Mouse (Mus musculus) lung, postnatal 4 days (tissue): ENCODE results near the gene Gm10320.

Source experiments
- DNase-seq, 2 experiments: peaks; one replicate each; pipeline ENCODE4 v3.0.0; 2021

Gm10320 gene

DNA sequence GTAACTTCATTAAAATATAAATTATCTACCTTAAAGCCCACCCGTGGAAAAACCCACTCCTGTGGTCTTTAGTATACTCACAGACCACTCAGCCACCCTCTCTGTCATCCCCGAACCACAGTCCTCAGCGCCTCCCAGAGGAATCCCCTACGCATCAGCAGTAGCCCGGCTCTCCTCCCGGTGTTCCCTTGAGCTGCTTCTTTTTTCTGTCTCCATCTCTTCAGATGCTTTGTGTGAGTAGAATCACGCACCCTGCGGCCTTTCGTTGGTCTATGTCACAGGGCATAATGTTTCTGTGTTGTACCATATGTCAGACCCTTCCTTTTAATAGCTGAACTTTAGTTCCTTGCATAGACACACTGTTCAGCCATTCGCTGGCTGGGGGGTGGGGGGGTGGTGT lies 36.2 kb downstream of the Gm10320 start:
- DNase-seq: no peak

DNA sequence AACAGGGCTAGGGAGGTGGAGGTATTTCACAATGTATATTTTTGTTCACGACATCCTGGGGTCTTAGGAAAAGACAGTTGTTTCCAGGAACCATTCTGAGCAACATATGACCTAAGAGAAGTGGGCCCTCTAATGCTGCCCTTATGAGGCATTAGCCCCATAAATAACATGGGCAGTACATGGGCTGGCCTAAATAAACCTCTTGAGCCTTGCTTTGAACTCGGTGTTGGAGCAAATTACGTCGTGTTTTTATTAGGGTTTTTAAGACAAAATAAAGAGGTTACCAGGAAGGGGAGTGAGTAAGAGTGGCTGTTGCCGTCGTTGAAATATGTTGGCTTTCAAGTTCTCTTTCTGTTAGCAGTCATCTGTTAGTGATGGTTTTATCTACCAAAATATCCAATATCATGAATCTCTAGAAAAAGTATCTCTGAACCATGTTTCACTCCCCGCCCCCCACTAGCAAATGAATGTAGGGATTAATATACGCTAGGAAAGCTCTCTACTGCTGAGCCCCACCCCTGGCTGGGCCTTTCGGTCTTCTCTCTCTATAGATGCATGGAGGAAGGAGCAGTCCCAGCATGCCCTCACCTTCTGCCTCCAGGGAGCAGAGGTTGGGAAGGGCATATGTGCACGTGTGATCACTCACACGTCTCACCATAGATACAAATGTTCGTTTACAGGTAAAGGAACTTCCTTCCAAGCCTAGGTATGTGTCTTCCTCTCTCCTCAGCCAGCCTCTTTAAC lies 37.4 kb downstream of the Gm10320 start:
- no peak for DNase-seq

DNA sequence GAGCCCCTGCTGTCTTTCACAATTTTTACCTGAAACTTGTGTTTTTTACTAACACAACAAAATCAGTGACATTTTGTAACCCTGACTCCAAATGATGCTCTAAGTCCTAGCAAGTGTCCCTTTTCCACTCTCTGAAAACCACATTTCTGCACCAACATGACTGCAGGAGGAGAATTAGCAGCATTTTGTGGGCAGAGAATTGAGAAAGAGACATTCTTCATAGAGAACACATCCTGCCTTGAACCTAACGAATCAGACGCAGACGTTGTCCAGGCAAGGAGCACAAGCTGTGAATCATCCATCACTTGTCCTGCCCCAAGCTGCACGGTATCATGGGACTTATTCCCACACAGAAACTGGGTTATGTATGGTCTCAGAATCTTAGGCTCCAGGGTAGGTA lies 38.7 kb downstream of the Gm10320 start:
- no peak for DNase-seq

GRCm38 (mm10) chr13:98448696-98449095 lies 43.1 kb downstream of the Gm10320 start:
- DNase-seq: no peak

DNA sequence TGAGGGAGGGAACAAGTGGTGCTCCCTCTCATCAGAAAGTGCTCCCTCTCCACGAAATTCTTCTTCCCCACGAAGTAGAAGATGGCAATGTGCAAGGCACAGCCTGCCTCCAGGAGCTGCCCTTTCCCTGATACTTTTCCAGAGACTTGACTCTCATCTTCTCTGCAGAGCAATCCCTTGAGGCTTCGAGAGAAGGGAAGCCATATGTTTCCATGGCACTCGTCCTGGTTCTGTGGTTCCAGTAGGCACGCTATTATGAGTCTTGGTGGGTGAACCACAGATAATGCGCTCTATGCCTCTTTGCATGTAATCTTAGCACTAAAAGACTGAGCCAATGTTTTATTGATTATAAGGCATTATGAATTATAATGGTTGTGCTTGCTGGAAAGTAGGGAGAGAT lies 44.1 kb downstream of the Gm10320 start:
- DNase-seq: no peak

DNA sequence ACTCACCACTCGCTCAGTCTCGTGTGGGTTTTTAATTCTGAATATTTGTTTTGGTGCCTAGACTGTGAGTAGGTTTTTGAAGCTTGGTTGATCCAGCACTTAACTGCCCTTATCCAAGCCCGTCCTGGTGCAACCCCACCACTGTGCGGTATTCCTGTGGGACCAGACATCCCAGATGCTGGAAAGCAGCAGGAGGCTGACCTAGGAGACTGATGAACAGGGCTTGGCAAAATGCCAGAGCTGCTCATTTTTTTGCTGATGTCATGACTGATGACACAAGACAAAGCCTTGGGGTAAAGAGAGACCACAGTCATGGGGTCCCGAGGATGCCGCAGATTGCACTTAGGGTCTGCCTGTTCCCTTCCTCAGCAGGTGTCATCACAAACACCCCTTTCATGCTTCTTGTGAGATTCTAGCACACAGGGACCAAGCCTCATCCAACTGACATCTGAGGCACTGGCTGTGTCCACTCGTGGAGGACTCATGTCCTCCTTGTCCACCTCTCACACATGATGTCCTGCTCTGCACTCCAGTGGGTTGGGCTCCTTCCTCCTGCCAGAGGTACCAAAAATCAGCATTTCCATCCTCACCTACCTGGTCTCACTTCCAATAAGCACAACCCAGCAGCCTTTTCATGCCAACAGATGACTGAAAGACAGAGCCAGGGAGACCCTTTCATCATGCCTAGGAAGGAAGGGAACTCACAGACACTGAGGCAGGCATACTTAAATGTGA lies 46.2 kb downstream of the Gm10320 start:
- DNase-seq: no peak

DNA sequence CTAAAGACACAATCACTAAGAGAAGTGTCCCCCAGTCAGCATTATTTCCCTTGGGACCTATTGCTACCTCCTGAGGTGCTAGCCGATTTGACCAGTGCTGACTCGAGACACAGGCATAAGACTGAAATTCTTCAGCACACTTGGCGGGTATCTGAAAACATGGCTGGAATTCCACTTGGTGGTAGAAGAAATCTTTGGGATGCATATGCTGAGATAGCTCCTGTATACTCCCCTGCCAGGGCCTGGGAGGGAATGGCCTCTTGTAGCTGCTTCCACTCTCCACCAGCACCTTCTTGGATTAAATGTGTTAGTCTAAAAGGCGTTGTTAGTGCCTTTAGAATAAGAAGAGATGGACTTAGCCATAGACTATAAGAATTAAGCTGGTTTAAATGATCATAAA lies 50.8 kb downstream of the Gm10320 start:
- DNase-seq: no peak

DNA sequence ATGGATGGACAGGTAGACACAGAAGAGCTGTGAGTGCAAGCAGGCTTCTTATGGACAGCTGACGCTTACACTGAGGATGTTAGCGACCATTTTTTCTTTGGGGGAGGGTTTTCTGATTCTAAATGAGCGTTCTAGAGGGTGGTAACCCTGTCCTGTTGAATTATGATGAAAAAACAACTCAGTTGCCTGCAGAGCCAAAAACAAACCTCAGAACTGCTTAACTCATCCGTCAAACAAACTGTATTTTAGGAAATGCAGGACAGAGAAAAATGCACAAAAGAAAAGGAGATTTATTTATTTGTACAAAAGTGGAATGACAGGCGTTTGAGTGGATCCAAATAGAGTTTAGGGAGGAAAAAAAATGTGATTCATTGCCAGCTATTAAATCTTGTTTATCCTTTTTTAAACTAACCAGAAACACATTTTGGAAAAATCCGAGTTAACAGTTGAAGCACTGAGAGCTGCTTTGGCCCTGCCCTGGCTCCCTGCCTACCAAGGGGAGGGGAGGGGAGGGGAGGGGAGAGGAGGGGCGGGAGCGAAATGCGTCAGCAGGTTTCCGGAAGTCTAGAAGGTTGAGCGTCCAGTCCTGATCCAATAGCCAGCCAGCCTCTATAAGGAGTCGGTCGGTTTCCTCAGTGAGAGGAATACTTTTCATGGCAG lies 51.4 kb downstream of the Gm10320 start:
- DNase-seq: peak; percentile 9 to 25
